19 mouse cellular contexts compared by ENCODE assay signal in the genomic region with DNA sequence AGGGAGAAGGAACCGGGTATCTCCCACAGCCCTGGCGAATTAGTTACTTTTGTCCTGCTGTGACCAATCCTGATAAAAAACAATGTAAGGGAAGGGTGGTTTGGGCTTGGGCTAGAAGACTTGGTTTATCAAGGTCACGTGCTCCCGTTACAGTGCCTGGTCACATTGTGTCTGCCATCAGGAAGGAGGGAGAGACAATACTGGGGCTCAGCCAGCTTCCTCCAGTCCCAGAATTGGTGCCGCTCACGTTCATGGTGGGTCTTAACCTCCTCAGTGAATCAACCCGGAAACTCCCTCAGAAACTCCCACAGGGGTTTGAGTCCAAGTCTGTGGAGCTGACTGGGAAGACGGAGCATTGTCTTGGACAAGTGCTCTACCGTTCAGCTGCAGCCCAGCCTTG.
"Had no signal": no experiment of that assay in that cellular context is flagged by ENCODE, and none has a peak within 500 bp of the region (broad histone marks: within the 10 kb centered on the region; RNA-seq: fewer than 3 reads in every experiment).

No protein-coding gene starts in this region.

- DNase-seq: kidney, adult 9 months; kidney, postnatal 36 days; layer of hippocampus, adult 9-11 months; layer of hippocampus, postnatal 36 days; liver, embryonic 13.5 days; liver, postnatal 0 days; lung, postnatal 14 days; retina, postnatal 1 day; thymus, adult 18-20 months; thymus, postnatal 14 days had no signal

- H3K36me3 ChIP-seq: limb, embryonic 15.5 days; liver, embryonic 13.5 days; lung, embryonic 15.5 days; stomach, embryonic 15.5 days had no signal

- ATAC-seq: liver, postnatal 0 days; midbrain, embryonic 15.5 days had no signal

- H3K9me3 ChIP-seq: limb, embryonic 15.5 days; liver, embryonic 13.5 days; lung, embryonic 15.5 days; midbrain, embryonic 15.5 days; neural tube, embryonic 12.5 days; stomach, embryonic 15.5 days had no signal

- H3K4me3 ChIP-seq: limb, embryonic 15.5 days; liver, embryonic 13.5 days; lung, embryonic 15.5 days; megakaryocyte, embryonic 14.5 days; midbrain, embryonic 15.5 days; neural tube, embryonic 12.5 days; stomach, embryonic 15.5 days had no signal

- H3K4me1 ChIP-seq: limb, embryonic 15.5 days; lung, embryonic 15.5 days; megakaryocyte, embryonic 14.5 days; midbrain, embryonic 15.5 days; neural tube, embryonic 12.5 days; stomach, embryonic 15.5 days had no signal

- H3K27me3 ChIP-seq: limb, embryonic 15.5 days; liver, embryonic 13.5 days; lung, embryonic 15.5 days; megakaryocyte, embryonic 14.5 days; midbrain, embryonic 15.5 days; neural tube, embryonic 12.5 days; stomach, embryonic 15.5 days had no signal

- H3K27ac ChIP-seq: kidney, postnatal 0 days; limb, embryonic 15.5 days; liver, embryonic 13.5 days; lung, embryonic 15.5 days; macrophage; midbrain, embryonic 15.5 days; neural tube, embryonic 12.5 days; stomach, embryonic 15.5 days had no signal

- H3K9ac ChIP-seq: limb, embryonic 15.5 days; liver, embryonic 13.5 days; liver, postnatal 0 days; lung, embryonic 15.5 days; midbrain, embryonic 15.5 days; neural tube, embryonic 12.5 days; stomach, embryonic 15.5 days had no signal

- H3K4me2 ChIP-seq: limb, embryonic 15.5 days; liver, embryonic 13.5 days; lung, embryonic 15.5 days; midbrain, embryonic 11.5 days; midbrain, embryonic 15.5 days; neural tube, embryonic 12.5 days; stomach, embryonic 15.5 days had no signal
